Mouse (Mus musculus) forebrain, embryonic 14.5 days (tissue): ENCODE data around the gene Safb2. TPM values are rescaled to one million over a fixed set of nuclear protein-coding genes. Genes with fewer than 3 reads are reported as not detected.
"Not testable (repeated sequence)": the region's sequence is repeated elsewhere in the genome, so short reads cannot be mapped to it uniquely, and the experiment has no call there.

Experiments used
- ATAC-seq: fragments of 200-750 bp; cut with Nextera tagmentation; 2 replicates; pipeline ENCODE4 v1.8.0; 2017; ENCODE audit warnings: mild to moderate bottlenecking, moderate library complexity
- DNase-seq: peaks from one replicate; pipeline ENCODE4 v3.0.0-alpha.2; 2015; ENCODE audit warnings: low spot score
- H3K27ac ChIP-seq: fragments of 300-500 bp; sonication (generic); 2 replicates; pipeline ENCODE4 v1.5.1; 2014; ENCODE audit warnings: low read depth, mild to moderate bottlenecking, control low read depth, low read length, moderate library complexity
- H3K27me3 ChIP-seq: fragments of 300-500 bp; sonication (generic); replicated peaks from 2 replicates; pipeline ENCODE4 v1.6.1; 2014; ENCODE audit warnings: low read length, control low read depth, mixed read lengths; ENCODE audit not compliant: control insufficient read depth, insufficient read depth
- H3K36me3 ChIP-seq: fragments of 300-500 bp; sonication (generic); 2 replicates; pipeline ENCODE4 v1.6.1; 2014; ENCODE audit warnings: low read length, control low read depth; ENCODE audit not compliant: control insufficient read depth, insufficient read depth
- H3K4me1 ChIP-seq: fragments of 300-500 bp; sonication (generic); 2 replicates; pipeline ENCODE4 v1.6.1; 2014; ENCODE audit warnings: antibody characterized with exemption, low read length, control low read depth; ENCODE audit not compliant: control insufficient read depth, insufficient read depth
- H3K4me2 ChIP-seq: fragments of 300-500 bp; sonication (generic); 2 replicates; pipeline ENCODE4 v1.6.1; 2014; ENCODE audit warnings: mild to moderate bottlenecking, control low read depth, low read length
- H3K4me3 ChIP-seq: fragments of 300-500 bp; sonication (generic); 2 replicates; pipeline ENCODE4 v1.5.1; 2014; ENCODE audit warnings: low read depth, low read length, control low read depth
- H3K9ac ChIP-seq: fragments of 300-500 bp; sonication (generic); 2 replicates; pipeline ENCODE4 v1.6.1; 2014; ENCODE audit warnings: mild to moderate bottlenecking, low read length, control low read depth, moderate library complexity
- H3K9me3 ChIP-seq: fragments of 300-500 bp; sonication (generic); replicated peaks from 2 replicates; pipeline ENCODE4 v1.6.1; 2016; ENCODE audit warnings: low read length, control low read depth, mixed read lengths; ENCODE audit not compliant: control insufficient read depth
- WGBS: fragments of 180-500 bp; shearing (Covaris S2); extraction: QIAGEN DNeasy Blood & Tissue Kit; methylation state at CpG from one replicate; pipeline ENCODE4 v1.1.7; 2014; 5-methylcytosine and 5-hydroxymethylcytosine counted together
- polyA plus RNA-seq: library from polyadenylated mRNA; unstranded; fragments of >200 nt; fragmentation: Nextera tagmentation; extraction: Ambion mirVana; gene quantifications from 2 replicates; pipeline ENCODE4 v1.2.1, GENCODE M21; 2014

The Safb2 gene
- polyA plus RNA-seq, result 28.7 and 36.7 TPM in 2 replicates

DNA sequence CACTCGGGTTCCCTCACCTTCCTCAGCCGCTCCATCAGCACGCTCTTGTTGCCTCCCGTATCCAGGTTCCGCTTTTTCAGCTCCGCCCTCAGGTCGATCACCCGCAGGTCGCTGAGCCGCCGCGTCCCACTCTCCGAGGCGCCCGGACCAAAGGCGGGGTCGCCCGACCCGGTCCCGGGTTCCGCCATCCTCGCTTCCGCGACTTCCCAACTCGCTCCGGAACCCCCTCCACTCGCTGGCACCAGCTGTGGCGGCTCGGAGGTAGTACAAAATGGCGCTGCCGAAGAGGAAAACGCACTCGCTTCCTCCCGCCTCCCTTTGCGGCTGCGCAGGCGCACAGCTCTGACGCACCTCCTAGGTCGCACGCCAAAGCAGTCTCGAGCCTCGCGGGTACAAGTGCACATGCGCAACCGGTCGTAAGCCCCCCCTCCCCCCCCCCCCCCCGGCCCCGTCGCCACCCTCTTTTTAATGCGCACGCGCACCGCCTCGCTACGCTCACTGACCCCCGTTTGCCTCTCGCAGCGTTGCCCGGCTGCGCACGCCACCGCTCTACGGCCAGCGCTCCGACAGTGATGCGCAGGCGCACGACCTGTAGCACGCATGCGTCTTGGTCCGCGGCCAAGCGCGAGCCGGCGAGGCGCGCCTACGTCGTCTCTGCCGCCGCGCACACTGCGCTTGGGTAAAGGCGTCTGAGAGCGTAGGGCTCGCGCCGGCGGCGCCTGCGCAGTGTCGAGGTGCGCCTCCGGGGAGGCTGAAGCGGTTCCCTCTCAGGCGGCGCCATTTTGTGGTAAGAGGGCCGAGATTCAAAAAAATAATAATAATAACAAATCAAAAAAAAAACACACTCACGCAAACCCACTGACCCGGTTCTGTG lies at the start of gene Safb2, which contains the start of gene Safb:
TSS of gene Safb2 (minus strand) at position 329 of the 874 bp plus-strand sequence.
TSS of gene Safb (plus strand) at position 569 of the 874 bp plus-strand sequence.
- peak within 1 kb of the TSS; percentile 90 for H3K9ac ChIP-seq
- peak; percentile 100 for DNase-seq
- H3K27me3 ChIP-seq, result no peaks in the 10 kb centered on the region
- peak; percentile 95 for ATAC-seq
- peaks cover 29% of the 10 kb centered on the region for H3K4me1 ChIP-seq
- H3K36me3 ChIP-seq, result peaks cover 64% of the 10 kb centered on the region
- H3K9me3 ChIP-seq, result no peaks in the 10 kb centered on the region
- WGBS, result under 1% methylated on average over 86 of the region's 101 CpGs
- peak within 1 kb of the TSS; percentile 89 for H3K4me3 ChIP-seq
- H3K4me2 ChIP-seq, result peak within 1 kb of the TSS; percentile 86
- peak within 1 kb of the TSS; percentile 93 for H3K27ac ChIP-seq

DNA sequence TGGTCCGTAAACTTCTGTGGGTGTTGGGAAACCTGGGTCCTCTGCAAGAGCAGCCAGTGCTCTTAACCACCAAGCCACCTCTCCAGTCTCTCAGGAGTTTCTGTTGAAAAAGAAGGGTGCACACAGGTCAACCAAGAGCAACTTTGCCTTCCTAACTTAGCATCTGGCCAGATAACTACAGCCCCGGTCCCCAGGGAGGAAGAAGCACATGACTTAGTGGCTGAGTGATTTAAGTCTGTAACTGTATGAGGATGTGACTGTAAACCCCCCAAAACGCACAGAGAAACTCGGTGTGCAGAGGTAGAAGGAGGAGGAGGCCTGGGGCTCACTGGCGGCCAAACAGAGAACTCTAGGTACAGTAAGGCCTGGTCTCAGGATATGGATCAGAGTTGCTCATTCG lies 49.6 kb upstream of the Safb2 start:
- no peak overlapping the region for H3K9ac ChIP-seq
- H3K27ac ChIP-seq, result no peak overlapping the region
- no peaks in the 10 kb centered on the region for H3K36me3 ChIP-seq
- no peaks in the 10 kb centered on the region for H3K4me1 ChIP-seq
- no peak overlapping the region for H3K4me3 ChIP-seq
- H3K27me3 ChIP-seq, result no peaks in the 10 kb centered on the region
- no peak for ATAC-seq
- DNase-seq, result no peak
- no peak overlapping the region for H3K4me2 ChIP-seq
- WGBS, result 89% methylated on average over 6 of the region's 6 CpGs
- H3K9me3 ChIP-seq, result no peaks in the 10 kb centered on the region

DNA sequence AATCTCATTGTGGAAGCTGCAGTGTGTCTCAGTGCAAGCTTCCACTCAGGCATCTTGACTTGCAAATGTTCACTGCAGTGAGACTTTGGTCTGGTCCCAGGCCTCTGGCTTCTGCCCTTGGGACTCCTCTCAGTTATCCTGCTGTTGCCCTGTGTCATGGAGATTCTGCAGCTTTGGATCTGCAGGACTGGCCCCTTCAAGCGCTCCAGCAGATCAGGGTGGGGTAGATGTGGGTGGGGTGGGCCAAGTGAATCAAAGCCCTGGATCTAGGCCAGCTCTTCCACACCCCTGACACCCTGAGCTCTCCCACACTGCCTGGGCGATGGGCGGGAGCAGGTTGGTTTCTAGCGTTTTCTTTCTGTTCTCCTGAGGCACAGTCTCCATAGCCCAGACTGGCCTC lies 47.4 kb upstream of the Safb2 start:
- peaks cover 6% of the 10 kb centered on the region; the same call in 1 of the 2 replicates for H3K4me1 ChIP-seq
- no peak for ATAC-seq

DNA sequence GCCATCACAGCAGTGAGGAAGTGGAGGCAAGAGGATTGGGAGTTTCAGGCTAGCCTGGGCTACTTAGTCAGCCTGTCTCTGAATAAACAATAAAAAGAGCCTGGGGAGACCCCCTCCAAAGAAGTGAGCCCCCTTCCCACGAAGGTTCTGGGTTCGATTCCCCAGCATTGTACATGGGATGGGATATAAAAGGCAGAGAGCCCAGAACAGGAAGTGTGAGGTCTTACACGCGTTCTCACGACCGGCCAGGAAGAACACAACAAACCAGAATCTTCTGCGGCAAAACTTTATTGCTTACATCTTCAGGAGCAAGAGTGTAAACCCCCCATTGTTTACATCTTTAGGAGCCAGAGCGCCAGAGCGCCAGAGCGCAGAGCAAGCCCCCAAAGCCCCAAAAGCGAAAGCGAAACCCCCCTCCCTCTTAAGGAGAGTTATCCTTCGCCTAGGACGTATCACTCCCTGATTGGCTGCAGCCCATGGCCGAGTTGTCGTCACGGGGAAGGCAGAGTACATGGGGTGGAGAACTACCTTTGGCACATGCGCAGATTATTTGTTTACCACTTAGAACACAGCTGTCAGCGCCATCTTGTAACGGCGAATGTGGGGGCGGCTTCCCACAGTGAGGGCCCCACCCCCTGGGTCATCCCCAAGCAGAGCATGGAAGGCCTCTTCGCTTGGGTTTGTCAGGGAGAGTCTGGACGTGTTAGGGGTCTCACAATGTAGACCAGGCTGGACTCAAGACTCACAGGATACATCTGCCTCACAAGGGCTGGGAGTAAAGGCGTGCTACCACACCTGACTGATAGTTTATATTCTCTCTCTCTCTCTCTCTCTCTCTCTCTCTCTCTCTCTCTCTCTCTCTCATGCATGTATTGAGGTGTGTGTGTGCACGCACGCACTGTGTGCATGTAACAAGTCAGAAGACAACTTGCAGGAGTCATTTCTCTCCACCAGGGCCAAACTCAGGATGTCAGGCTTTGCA lies 45.7 kb upstream of the Safb2 start:
- peaks cover 16% of the 10 kb centered on the region for H3K4me1 ChIP-seq

More for the DNA sequence above, 47.4 kb upstream of the Safb2 start:
- no peaks in the 10 kb centered on the region for H3K36me3 ChIP-seq
- H3K4me2 ChIP-seq, result no peak overlapping the region
- no peak for DNase-seq
- no peaks in the 10 kb centered on the region for H3K27me3 ChIP-seq
- H3K4me3 ChIP-seq, result no peak overlapping the region
- H3K9me3 ChIP-seq, result no peaks in the 10 kb centered on the region
- 63% methylated on average over 4 of the region's 4 CpGs for WGBS
- no peak overlapping the region for H3K27ac ChIP-seq
- no peak overlapping the region for H3K9ac ChIP-seq

DNA sequence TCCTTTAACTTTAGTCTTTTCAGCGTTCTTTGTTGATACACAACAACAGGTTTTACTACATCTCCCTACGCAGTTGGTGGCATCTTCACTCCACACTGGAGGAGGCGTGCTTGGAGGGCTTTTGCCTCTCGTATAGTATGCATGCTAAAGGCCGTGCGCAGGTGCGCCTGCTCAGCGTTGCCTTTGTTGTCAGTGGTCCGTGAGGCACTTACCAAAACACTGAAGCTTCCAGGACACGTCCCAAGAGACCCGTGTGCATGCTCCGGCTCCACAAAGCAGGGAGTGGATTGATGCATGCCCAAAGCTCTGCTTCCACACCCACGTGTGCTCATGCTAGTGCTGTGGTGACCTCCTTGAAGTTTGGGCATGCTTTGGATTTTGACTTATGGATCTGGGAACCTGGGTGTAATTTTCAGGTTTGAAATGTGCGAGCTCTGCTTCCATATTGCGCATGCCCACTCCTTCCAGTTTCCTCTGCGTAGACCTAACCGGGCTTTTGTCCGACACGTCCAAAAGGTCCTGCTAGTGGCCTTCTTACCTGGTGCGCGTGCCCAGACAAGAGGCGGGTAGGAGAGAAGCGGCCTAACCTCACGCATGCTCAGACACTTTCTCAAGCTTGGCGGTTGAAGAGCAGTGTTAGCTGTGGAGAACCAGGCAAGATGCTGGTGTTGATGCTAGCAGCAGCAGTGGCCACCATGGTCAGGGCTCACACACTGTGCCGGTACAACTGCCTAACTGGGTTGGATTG lies 43.3 kb upstream of the Safb2 start, which contains the start of gene Catsperd:
TSS of gene Catsperd (plus strand) at position 614 of the 748 bp plus-strand sequence.
- no peak within 1 kb of the TSS for H3K27ac ChIP-seq
- H3K27me3 ChIP-seq, result no peaks in the 10 kb centered on the region
- WGBS, result 8% methylated on average over 26 of the region's 26 CpGs
- H3K9ac ChIP-seq, result peak within 1 kb of the TSS; percentile 45
- no peaks in the 10 kb centered on the region for H3K9me3 ChIP-seq
- H3K4me1 ChIP-seq, result peaks cover 16% of the 10 kb centered on the region
- peak within 1 kb of the TSS; percentile 77 for H3K4me2 ChIP-seq
- H3K4me3 ChIP-seq, result peak within 1 kb of the TSS; percentile 92
- H3K36me3 ChIP-seq, result peaks cover 15% of the 10 kb centered on the region
- ATAC-seq (peak; percentile 38), DNase-seq (peak; percentile 32)

More for the DNA sequence above, 45.7 kb upstream of the Safb2 start:
- ATAC-seq, DNase-seq, H3K9ac ChIP-seq, H3K27me3 ChIP-seq, H3K36me3 ChIP-seq, H3K4me2 ChIP-seq, H3K27ac ChIP-seq, H3K4me3 ChIP-seq, H3K9me3 ChIP-seq: not testable (repeated sequence)
- 92% methylated on average over 26 of the region's 27 CpGs for WGBS

DNA sequence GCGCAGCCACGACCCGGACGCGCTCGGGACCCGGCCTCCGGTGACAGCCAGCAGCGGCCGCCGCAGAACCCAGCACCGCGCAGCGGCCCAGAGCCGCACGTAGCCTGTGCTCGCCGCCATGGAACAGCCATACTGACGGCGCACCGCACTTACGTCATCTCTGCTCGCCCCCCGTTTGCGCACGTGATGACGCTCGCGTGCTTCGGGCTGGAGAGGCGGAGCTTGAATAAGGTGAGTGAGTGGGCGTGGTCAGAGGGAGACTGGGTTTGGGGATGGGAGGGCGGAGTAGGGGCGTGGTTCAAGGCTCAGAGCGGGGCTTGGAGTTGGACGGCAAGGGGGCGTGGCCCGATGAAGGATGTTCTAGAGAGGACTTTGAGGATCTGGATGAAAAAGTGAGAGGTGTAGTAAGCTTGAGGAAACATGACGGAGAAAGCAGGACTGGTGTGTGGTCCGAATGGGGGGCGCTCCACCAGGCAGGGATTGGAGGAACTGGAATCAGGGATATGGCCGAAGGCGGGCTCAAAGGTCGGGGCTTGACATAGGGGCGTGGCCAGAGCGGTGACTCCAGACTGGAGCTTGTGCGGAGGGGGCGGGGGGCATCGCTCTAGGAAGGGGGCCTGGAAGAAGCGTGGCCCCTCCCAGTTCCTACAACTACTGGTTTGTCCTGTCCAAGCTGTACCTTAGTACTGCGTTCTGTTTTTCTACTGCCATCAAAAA lies 42.5 kb upstream of the Safb2 start, which contains the start of gene Lonp1:
TSS of gene Lonp1 (minus strand) at position 134 of the 717 bp plus-strand sequence.
- Histone ChIP-seq H3K27me3 (no peaks in the 10 kb centered on the region), H3K9ac (peak within 1 kb of the TSS; percentile 82), H3K36me3 (peaks cover 23% of the 10 kb centered on the region), H3K9me3 (no peaks in the 10 kb centered on the region), H3K4me1 (peaks cover 16% of the 10 kb centered on the region), H3K27ac (no peak within 1 kb of the TSS; the same call in 1 of the 2 replicates), H3K4me2 (peak within 1 kb of the TSS; percentile 77), H3K4me3 (peak within 1 kb of the TSS; percentile 92)
- DNase-seq (peak; percentile 99), ATAC-seq (peak; percentile 95)
- WGBS, result 1% methylated on average over 51 of the region's 51 CpGs

DNA sequence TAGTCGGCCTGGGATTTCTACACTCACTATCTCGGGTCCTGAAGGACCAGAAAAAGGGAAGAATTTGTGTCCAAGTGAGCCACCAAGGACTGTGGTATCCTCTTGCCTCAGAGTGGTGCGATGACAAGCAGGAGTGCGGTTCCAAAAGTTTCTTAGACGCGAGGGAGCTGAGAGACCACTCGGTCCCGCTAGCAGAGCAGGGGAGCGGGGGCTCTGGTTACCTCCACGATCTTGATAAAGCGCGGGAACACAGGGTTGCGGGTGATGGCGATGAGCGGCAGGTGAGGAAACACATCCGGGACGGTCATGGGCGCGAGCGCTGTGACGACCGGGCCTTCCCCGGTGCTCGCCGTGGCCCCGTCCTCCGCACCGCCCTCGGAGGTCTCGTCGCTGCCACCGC lies 41.9 kb upstream of the Safb2 start:
- ATAC-seq (no peak), DNase-seq (no peak)
- no peaks in the 10 kb centered on the region for H3K27me3 ChIP-seq
- no peak overlapping the region; the same call in 1 of the 2 replicates for H3K27ac ChIP-seq
- peaks cover 29% of the 10 kb centered on the region for H3K36me3 ChIP-seq
- H3K9ac ChIP-seq, result peak overlapping the region; percentile 82
- peak overlapping the region; percentile 77 for H3K4me2 ChIP-seq
- peaks cover 16% of the 10 kb centered on the region for H3K4me1 ChIP-seq
- peak overlapping the region; percentile 92 for H3K4me3 ChIP-seq
- H3K9me3 ChIP-seq, result no peaks in the 10 kb centered on the region
- 1% methylated on average over 32 of the region's 32 CpGs for WGBS
